Mouse (Mus musculus) cerebellum, adult 2 months (tissue): ENCODE data around the gene Hpd.

Experiments
- CTCF ChIP-seq: fragments of 200-500 bp; IDR thresholded peaks from 2 replicates; pipeline ENCODE4 v1.5.1; 2011; ENCODE audit warnings: low read depth, mild to moderate bottlenecking, control low read depth, low read length, moderate library complexity, borderline replicate concordance; ENCODE audit not compliant: insufficient read depth
- POLR2A ChIP-seq: fragments of 200-500 bp; IDR thresholded peaks from 2 replicates; pipeline ENCODE4 v1.6.1; 2011; ENCODE audit warnings: low read length, control low read depth, borderline replicate concordance; ENCODE audit not compliant: insufficient read depth

DNA sequence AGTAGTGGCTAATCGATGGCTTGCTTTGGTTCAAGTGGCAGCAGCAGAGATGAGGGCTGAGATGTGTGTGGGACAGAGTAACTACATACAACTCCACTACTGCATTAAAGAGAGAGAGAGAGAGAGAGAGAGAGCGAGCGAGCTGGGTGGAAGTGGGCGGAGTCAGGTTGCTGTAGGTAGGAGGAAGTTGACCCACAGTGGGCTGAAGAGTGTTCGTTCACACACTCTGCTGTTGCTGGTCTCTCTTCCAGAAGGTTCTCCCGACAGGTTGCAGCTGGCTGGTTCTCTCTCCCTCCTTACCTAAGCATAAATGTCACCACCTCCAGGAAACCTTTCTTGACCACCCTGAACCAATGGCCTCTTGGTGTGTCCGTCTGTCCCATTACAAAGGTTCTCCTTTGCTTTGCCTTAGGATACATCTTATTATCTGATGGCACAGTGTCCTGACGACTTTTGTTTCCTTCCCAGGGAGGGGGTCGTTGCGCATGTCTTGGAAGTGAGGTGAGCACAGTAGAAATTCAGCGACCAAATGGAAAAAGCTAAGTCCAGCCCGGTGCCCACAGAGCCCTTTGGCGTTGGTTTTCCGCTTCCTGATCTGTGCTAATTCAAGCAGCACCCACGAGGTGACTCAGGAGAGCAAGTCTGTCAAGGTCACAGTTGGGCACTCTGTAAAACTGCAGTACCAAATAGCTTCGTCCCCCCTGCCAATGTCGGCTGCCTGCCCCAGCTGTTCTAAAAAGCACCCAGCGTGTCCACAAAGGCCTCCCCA, 56.7 kb downstream of the Hpd start:
- TF ChIP-seq POLR2A (no peak), CTCF (no peak)
